Mouse (Mus musculus): ENCODE results near the gene Zfp280d. TPM values are rescaled to one million over a fixed set of nuclear protein-coding genes. Genes with fewer than 3 reads are reported as not detected.

Zfp280d gene
- 107 and 208 TPM in 2 replicates for total RNA-seq (2015; ENCODE audit: low replicate concordance)
- total RNA-seq (2017; ENCODE audit: low replicate concordance): 97.5 and 99.8 TPM in 2 replicates

DNA sequence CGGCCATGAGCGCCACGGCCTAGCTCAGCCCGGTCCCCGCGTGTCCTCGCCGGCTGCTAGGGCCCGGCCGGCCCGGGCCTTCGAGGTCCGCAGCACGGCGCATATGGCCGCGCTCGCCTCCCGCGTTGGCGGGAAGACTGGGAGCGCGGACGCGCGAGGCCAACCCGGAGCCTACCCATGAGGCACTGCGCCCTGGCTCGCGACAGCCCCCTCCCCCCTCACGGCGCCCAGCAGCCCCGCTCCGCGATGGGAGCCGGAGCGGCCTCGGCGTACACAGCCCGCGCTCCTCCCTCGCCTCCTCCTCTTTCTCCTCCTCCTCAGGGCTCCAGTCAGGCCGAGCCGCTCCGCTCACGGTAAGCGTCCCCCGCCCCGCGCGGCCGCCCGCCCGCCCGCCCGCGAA is at the start of gene Zfp280d:
Gene Zfp280d (plus strand): TSS at position 184 of the 400 bp plus-strand sequence.
- ATAC-seq (replicated peaks; ENCODE audit: low FRiP score, poor library complexity, severe bottlenecking): peak; percentile 93

DNA sequence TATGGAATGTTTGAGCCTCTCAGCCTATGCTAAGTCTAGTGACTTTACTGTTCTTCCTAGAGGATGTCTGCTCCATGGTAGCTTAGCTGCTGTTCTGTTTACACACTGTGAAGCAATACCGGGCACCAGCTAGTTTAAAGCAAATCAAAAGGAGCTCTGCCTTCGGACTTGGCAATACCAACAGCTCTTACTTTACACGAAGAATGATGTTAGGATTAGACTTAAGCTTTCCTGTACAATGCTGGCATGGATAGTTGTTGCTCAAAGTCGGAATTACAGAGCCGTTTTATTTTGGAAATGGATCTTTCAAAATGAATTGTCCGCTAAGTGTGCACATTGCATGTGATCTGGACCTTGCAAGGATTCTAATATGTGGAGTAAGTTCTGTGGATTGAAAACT is 48.1 kb upstream of the Zfp280d start:
- ATAC-seq (replicated peaks; ENCODE audit: low FRiP score, poor library complexity, severe bottlenecking): no peak

GRCm38 (mm10) chr9:72252656-72253055 is 22.0 kb upstream of the Zfp280d start:
- no peak for ATAC-seq (replicated peaks; ENCODE audit: low FRiP score, poor library complexity, severe bottlenecking)

DNA sequence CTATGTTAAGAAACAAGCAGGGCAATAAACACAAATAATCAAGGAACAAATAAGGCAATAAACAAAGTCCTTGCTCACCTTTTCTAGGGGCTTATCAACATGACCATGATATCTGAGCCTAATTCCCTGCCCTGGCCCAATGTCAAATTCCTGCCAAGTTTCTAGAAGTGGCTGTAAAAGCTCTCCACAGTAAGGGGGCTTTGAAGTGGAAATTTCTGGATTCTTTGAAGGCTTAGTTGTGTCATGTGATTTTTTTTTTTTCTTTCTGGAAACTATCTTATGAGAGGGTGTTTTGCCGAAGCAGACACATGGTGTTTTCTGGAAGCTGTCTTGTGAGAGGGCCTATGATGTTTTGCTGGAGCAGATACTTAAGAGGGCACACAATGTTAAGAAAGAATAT is 19.4 kb upstream of the Zfp280d start:
- ATAC-seq (replicated peaks; ENCODE audit: low FRiP score, poor library complexity, severe bottlenecking): no peak

GRCm38 (mm10) chr9:72256646-72257045 is 18.0 kb upstream of the Zfp280d start:
- no peak for ATAC-seq (replicated peaks; ENCODE audit: low FRiP score, poor library complexity, severe bottlenecking)

- peak; percentile 72 for ATAC-seq (replicated peaks; ENCODE audit: low FRiP score, poor library complexity, severe bottlenecking)
These were observed 14.3 kb upstream of the Zfp280d start for GRCm38 (mm10) chr9:72260337-72260736.

GRCm38 (mm10) chr9:72264859-72265258 is 9.8 kb upstream of the Zfp280d start:
- no peak for ATAC-seq (replicated peaks; ENCODE audit: low FRiP score, poor library complexity, severe bottlenecking)

DNA sequence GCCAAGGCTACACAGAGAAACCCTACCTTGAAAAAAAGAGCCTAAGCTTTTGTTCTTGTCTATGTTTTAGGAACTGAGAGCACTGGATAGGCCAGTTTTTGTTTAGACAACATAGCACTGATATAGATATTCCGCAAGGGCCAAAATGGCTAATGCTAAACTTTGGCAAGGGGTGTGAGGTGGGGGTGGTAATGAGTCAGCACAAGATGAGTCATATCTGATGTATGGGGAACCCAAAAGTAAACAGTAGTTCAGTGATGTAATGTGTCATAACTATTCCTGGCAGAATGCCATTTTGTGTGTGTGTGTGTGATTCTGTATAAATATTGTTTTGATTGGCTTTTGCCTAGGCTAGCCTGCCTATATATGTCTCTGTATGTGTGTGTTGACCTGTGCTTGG is 4.5 kb upstream of the Zfp280d start:
- no peak for ATAC-seq (replicated peaks; ENCODE audit: low FRiP score, poor library complexity, severe bottlenecking)

DNA sequence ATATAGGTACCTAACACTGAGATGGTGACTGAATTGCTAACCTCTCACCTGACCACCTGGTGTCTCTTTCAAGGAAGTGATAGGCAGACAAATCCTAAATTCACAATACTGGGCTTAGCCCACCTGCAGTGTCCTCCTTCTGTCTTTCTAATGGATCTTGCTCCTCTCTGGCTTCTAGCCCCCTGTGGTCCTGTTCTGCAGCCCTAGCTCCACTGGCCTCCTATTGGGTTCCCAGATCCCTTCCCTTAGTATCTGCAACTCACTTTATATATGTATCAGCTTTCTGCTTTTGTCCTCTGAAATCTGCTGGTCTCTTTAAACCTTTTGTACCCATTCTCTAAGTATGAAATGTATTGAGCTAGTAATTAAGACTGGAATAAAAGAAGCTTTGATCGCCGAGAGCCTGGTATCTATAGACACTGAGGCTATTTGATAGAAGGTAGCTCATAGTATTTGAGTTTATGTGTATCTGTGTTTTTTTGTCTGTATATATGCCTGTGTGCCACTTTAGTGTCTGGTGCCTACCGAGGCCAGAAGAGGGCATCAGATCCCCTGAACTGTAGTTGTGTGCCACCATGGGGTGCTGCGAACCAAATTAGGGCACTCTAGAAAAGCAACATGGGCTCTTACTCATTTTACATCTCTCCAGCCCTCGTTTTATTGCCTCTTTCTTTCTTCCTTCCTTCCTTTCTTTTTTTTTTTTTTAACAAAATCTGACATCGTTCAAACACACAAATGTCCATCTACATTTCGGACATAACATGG is 832 bp upstream of the Zfp280d start:
- no peak for ATAC-seq (replicated peaks; ENCODE audit: low FRiP score, poor library complexity, severe bottlenecking)

DNA sequence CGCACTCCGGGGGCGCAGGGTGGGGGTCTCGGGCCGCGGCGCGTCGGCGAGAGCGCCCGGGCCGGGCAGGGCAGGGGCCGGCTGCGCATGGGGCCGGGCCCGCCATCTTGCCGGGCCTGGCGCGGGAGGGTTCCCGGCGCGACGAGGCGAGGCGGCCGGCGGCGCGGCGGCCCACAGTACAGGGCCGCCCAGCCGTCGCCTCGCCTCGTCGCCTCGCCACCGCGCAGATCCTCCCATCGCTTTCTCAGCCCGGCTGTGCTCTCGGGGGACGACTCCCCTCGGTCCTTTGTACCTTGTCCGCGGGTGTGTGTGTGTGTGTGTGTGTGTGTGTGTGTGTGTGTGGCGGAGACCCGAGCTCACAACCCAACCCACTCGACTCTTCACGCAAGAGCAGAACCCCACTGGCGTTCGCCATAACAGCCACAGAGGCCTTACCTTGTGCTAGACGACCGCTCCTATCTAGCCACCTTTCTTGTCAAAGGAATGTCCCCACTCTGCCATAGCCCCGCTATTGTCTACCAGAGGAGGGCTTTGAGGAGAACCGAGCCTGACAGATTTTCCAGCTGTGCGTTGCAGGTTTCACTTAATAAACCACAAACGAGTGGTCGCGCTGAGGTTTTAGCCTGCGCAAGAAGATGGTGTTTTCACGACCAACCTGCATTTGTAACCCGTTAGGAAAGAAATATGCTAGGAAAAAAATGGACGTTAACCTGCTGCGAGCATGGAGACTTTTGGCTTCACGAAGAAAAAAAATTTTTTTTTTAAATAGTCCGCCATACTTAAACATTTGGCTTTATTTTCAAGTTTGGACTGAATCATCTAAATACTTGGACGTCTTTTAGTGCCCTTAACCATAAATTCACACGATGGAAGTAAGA is 680 bp downstream of the Zfp280d start:
- ATAC-seq (replicated peaks; ENCODE audit: low FRiP score, poor library complexity, severe bottlenecking): peak; percentile 69

DNA sequence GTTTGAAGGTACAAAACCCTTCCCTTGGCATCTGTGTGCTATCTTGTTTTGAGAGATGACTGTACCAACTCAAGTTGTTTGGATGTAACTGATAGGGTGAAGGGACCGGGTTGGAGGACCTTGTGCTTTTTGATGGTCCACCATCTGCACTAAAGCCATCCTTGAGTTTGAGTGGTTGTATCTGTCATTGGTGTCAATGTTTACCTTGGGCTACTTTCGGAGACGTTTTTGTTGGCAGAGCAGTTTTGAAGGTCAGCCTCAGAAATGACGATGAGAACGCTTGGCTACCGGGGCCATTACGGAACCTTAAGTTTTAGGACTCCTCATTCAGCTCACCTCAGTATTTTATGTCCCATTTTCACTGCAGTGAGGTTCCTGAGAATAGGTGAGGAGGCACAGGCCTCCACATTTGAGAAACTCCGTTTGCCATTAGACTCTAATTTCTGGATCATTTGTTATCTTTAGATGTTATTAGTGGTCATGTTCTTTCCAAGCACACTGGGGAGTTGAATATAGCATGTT is 1.4 kb downstream of the Zfp280d start:
- peak; percentile 52; the same call in 1 of the 2 replicates for ATAC-seq (replicated peaks; ENCODE audit: low FRiP score, poor library complexity, severe bottlenecking)

DNA sequence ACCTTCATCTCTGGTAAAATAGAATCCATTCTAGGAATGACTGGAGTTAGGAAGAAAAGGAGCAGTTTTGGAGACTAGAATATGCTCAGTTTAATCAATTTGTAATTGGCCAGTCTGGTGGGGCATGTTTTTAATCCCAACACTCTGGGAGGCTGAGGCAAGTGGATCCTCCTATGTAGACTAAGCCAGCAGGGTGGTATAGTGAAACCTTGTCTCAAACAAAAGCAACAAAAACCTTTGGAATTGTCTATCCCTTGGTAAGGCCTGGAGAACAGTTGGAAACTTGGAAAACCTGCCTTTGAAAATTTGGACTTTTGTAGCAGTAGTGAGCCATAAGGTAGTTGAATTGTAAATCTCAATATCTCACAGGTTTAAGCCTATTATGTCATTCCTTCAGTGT is 2.3 kb downstream of the Zfp280d start:
- no peak for ATAC-seq (replicated peaks; ENCODE audit: low FRiP score, poor library complexity, severe bottlenecking)

GRCm38 (mm10) chr9:72279943-72280342 is 5.3 kb downstream of the Zfp280d start:
- ATAC-seq (replicated peaks; ENCODE audit: low FRiP score, poor library complexity, severe bottlenecking): no peak

DNA sequence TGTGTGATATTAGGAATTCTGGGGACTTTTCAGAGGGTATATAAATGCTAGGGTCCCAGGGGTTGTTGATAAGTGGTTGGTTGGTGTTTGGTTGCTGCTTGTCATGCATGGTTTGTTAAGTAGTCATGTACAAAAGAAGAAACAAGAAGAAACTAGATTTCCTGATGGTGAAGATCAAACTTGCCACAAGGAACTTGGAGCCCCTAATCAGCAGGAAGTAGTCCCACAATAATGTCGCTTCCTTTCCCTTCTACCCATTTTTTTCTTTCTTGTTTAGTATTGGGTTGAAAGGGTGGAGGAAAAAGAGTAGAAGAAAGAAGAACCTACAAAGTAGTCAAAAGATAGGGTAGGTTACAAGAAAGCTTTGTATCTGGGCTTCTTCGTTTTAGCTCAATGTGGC is 13.0 kb downstream of the Zfp280d start:
- no peak for ATAC-seq (replicated peaks; ENCODE audit: low FRiP score, poor library complexity, severe bottlenecking)

DNA sequence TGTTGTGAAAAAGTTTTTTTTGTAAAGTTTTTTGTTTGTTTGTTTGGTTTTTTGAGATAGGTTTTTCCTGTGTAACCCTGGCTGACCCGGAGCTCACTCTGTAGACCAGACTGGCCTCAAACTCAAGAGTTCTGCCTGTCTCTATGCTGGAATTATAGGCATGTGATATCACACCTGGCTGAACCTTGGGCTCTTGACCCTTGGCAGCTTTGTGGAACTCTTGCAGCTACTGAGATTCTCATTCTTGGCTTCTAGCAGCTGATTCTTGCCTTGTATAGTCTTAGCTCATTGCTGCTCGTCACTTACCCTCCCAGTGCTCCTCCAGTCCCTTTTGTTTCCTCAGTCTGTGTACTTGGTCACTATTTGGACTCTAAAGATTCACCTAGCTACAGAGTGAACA is 13.6 kb downstream of the Zfp280d start:
- no peak for ATAC-seq (replicated peaks; ENCODE audit: low FRiP score, poor library complexity, severe bottlenecking)

- no peak for ATAC-seq (replicated peaks; ENCODE audit: low FRiP score, poor library complexity, severe bottlenecking)
These were observed 14.4 kb downstream of the Zfp280d start for GRCm38 (mm10) chr9:72289094-72289493.

DNA sequence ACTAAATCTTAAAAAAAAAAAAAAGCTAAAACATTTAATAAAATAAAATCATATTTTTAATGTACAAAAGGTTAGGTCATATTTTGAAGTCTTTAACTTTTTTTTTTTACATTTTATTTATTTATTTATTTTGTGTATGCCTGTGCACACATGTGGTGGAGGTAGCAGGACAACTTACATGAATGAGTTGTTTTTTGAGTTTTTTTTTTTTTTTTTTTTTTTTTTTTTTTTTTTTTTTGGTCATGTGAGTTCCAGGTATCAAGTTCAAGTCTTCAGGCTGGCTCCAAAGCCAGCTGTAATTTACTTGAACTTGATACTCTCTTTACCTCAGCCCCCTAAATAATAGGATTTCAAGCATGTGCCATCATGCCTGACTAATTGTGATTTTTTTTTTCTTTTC is 19.4 kb downstream of the Zfp280d start:
- no peak for ATAC-seq (replicated peaks; ENCODE audit: low FRiP score, poor library complexity, severe bottlenecking)

GRCm38 (mm10) chr9:72309765-72310164 is 35.1 kb downstream of the Zfp280d start:
- no peak for ATAC-seq (replicated peaks; ENCODE audit: low FRiP score, poor library complexity, severe bottlenecking)

GRCm38 (mm10) chr9:72333221-72333620 is 58.6 kb downstream of the Zfp280d start:
- ATAC-seq (replicated peaks; ENCODE audit: low FRiP score, poor library complexity, severe bottlenecking): no peak

DNA sequence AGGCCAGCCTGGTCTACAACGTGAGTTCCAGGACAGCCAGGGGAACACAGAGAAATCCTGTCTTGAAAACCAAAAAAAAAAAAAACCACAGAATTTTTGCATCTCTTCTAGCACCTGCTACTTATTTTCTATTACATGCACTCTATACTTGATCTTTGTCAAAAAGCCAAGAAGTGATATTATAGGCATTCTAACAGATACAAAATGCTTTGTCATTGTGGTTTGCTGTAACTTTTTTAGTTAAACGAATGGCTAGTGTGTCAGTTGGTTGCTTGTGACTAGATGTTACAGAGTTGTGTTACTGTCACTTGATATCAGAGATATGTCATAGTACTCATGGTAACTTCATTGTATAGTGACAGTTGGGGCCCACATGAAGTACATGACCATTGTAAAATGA is 61.4 kb downstream of the Zfp280d start:
- no peak for ATAC-seq (replicated peaks; ENCODE audit: low FRiP score, poor library complexity, severe bottlenecking)

DNA sequence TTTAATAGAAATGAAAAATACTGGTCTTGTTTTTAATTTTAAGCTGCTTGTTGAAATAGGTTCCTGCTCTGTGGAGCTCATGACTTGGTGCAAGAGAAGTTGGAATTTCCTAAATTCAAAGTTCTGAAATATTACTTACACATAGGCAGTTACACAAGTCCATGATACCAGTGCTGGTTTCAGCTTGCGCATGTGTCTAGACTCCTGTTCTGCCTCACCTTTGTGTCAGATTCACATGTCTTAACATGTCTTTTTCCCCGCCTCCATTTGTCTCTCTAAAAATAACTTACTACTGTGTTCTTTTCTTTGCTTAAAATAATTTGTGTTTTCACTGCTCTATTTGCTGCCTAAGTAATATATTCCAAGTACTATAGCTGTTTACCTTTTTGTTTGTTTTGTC is 64.5 kb downstream of the Zfp280d start:
- ATAC-seq (replicated peaks; ENCODE audit: low FRiP score, poor library complexity, severe bottlenecking): no peak
